Mouse (Mus musculus) lung, embryonic 14.5 days (tissue): ENCODE measurements around the gene Prss40. TPM values are rescaled to one million over a fixed set of nuclear protein-coding genes. Genes with fewer than 3 reads are reported as not detected.
"Not testable (repeated sequence)": the region's sequence is repeated elsewhere in the genome, so short reads cannot be mapped to it uniquely, and the experiment has no call there.

Experiments
- ATAC-seq: fragments of 200-750 bp; cut with Nextera tagmentation; 2 replicates; pipeline ENCODE4 v1.8.0; 2017; ENCODE audit warnings: mild to moderate bottlenecking, moderate TSS enrichment, moderate library complexity; ENCODE audit not compliant: insufficient read depth
- DNase-seq: peaks from one replicate; pipeline ENCODE4 v3.0.0-alpha.2; 2015
- H3K27ac ChIP-seq: fragments of 300-500 bp; sonication (generic); 2 replicates; pipeline ENCODE4 v1.5.1; 2014; ENCODE audit warnings: low read depth, mild to moderate bottlenecking, moderate library complexity
- H3K27me3 ChIP-seq: fragments of 300-500 bp; sonication (generic); 2 replicates; pipeline ENCODE4 v1.6.1; 2014; ENCODE audit warnings: low read length, control low read depth; ENCODE audit not compliant: insufficient read depth
- H3K36me3 ChIP-seq: fragments of 300-500 bp; sonication (generic); 2 replicates; pipeline ENCODE4 v1.6.1; 2014; ENCODE audit warnings: control low read depth; ENCODE audit not compliant: insufficient read depth
- H3K4me1 ChIP-seq: fragments of 300-500 bp; sonication (generic); 2 replicates; pipeline ENCODE4 v1.6.1; 2014; ENCODE audit warnings: antibody characterized with exemption, control low read depth; ENCODE audit not compliant: insufficient read depth
- H3K4me2 ChIP-seq: fragments of 300-500 bp; sonication (generic); 2 replicates; pipeline ENCODE4 v1.6.1; 2014; ENCODE audit warnings: mild to moderate bottlenecking
- H3K4me3 ChIP-seq: fragments of 300-500 bp; sonication (generic); 2 replicates; pipeline ENCODE4 v1.5.1; 2014; ENCODE audit warnings: low read depth, low read length
- H3K9ac ChIP-seq: fragments of 300-500 bp; sonication (generic); 2 replicates; pipeline ENCODE4 v1.6.1; 2014
- H3K9me3 ChIP-seq: fragments of 300-500 bp; sonication (generic); 2 replicates; pipeline ENCODE4 v1.6.1; 2016; ENCODE audit warnings: low read depth, low read length, control low read depth
- CTCF ChIP-seq: IDR thresholded peaks from 2 replicates; pipeline ENCODE4 v1.5.1; 2016; ENCODE audit warnings: antibody characterized with exemption, low read depth
- WGBS: fragments of 180-500 bp; shearing (Covaris S2); extraction: QIAGEN DNeasy Blood & Tissue Kit; methylation state at CpG from one replicate; pipeline ENCODE4 v1.1.7; 2014; 5-methylcytosine and 5-hydroxymethylcytosine counted together
- polyA plus RNA-seq: library from polyadenylated mRNA; unstranded; fragments of >200 nt; fragmentation: Nextera tagmentation; extraction: Ambion mirVana; gene quantifications from 2 replicates; pipeline ENCODE4 v1.2.1, GENCODE M21; 2014

The Prss40 gene
- polyA plus RNA-seq, 1 experiment from 2014 or later: not detected

- 74% methylated on average over 3 of the region's 3 CpGs for WGBS
- Histone ChIP-seq H3K9ac (no peak overlapping the region), H3K9me3 (no peaks in the 10 kb centered on the region), H3K4me1 (no peaks in the 10 kb centered on the region), H3K36me3 (no peaks in the 10 kb centered on the region), H3K27me3 (no peaks in the 10 kb centered on the region), H3K27ac (no peak overlapping the region), H3K4me2 (no peak overlapping the region), H3K4me3 (no peak overlapping the region)
- DNase-seq (no peak), ATAC-seq (no peak)
- TF ChIP-seq CTCF: no peak
These were observed 37.1 kb downstream of the Prss40 start for GRCm38 (mm10) chr1:34523647-34524046.

GRCm38 (mm10) chr1:34522850-34523244 lies 37.9 kb downstream of the Prss40 start:
- Histone ChIP-seq H3K27ac (no peak overlapping the region), H3K9ac (no peak overlapping the region), H3K36me3 (no peaks in the 10 kb centered on the region), H3K27me3 (no peaks in the 10 kb centered on the region), H3K4me2 (no peak overlapping the region), H3K4me1 (no peaks in the 10 kb centered on the region), H3K9me3 (no peaks in the 10 kb centered on the region), H3K4me3 (no peak overlapping the region)
- TF ChIP-seq CTCF: no peak
- ATAC-seq (no peak), DNase-seq (no peak)
- 51% methylated on average over 3 of the region's 3 CpGs for WGBS

- Histone ChIP-seq H3K36me3 (no peaks in the 10 kb centered on the region), H3K9me3 (no peaks in the 10 kb centered on the region), H3K4me2 (no peak overlapping the region), H3K27ac (no peak overlapping the region), H3K4me3 (no peak overlapping the region), H3K9ac (no peak overlapping the region), H3K27me3 (no peaks in the 10 kb centered on the region), H3K4me1 (no peaks in the 10 kb centered on the region)
- WGBS: 54% methylated on average over 6 of the region's 6 CpGs
- no peak for TF ChIP-seq CTCF
- ATAC-seq (no peak), DNase-seq (peak; percentile 8)
These were observed 38.4 kb downstream of the Prss40 start for GRCm38 (mm10) chr1:34522205-34522849.

GRCm38 (mm10) chr1:34518259-34518658 lies 42.5 kb downstream of the Prss40 start:
- no peaks in the 10 kb centered on the region for H3K27me3 ChIP-seq
- no peak overlapping the region for H3K27ac ChIP-seq
- no peaks in the 10 kb centered on the region for H3K36me3 ChIP-seq
- H3K4me3 ChIP-seq: no peak overlapping the region
- H3K9me3 ChIP-seq: no peaks in the 10 kb centered on the region
- DNase-seq: no peak
- H3K4me2 ChIP-seq: no peak overlapping the region
- no peak overlapping the region for H3K9ac ChIP-seq
- WGBS: 68% methylated on average over 1 of the region's 1 CpGs
- no peaks in the 10 kb centered on the region for H3K4me1 ChIP-seq
- TF ChIP-seq CTCF: no peak
- no peak for ATAC-seq

- H3K4me2 ChIP-seq, H3K9ac ChIP-seq, H3K4me3 ChIP-seq, H3K4me1 ChIP-seq, H3K27me3 ChIP-seq, H3K27ac ChIP-seq, DNase-seq, H3K9me3 ChIP-seq, H3K36me3 ChIP-seq, ATAC-seq: not testable (repeated sequence)
- WGBS: 18% methylated on average over 1 of the region's 1 CpGs
These were observed 42.9 kb downstream of the Prss40 start for GRCm38 (mm10) chr1:34517797-34518196.

GRCm38 (mm10) chr1:34517297-34517696 lies 43.4 kb downstream of the Prss40 start:
- H3K4me3 ChIP-seq, DNase-seq, H3K36me3 ChIP-seq, ATAC-seq, H3K4me2 ChIP-seq, H3K27me3 ChIP-seq, H3K9ac ChIP-seq, H3K4me1 ChIP-seq, H3K9me3 ChIP-seq, H3K27ac ChIP-seq: not testable (repeated sequence)
- WGBS: 17% methylated on average over 6 of the region's 6 CpGs

- H3K27me3 ChIP-seq: no peaks in the 10 kb centered on the region
- H3K9ac ChIP-seq: no peak overlapping the region
- no peaks in the 10 kb centered on the region for H3K36me3 ChIP-seq
- no peak overlapping the region for H3K4me2 ChIP-seq
- no peaks in the 10 kb centered on the region for H3K9me3 ChIP-seq
- DNase-seq (peak; percentile 21), ATAC-seq (no peak)
- 16% methylated on average over 5 of the region's 5 CpGs for WGBS
- no peak for TF ChIP-seq CTCF
- H3K4me3 ChIP-seq: no peak overlapping the region
- no peak overlapping the region for H3K27ac ChIP-seq
- H3K4me1 ChIP-seq: no peaks in the 10 kb centered on the region
These were observed 44.1 kb downstream of the Prss40 start for GRCm38 (mm10) chr1:34516595-34516994.

GRCm38 (mm10) chr1:34513068-34513467 lies 47.7 kb downstream of the Prss40 start:
- 73% methylated on average over 4 of the region's 4 CpGs for WGBS
- Histone ChIP-seq H3K4me3 (no peak overlapping the region), H3K27me3 (no peaks in the 10 kb centered on the region), H3K36me3 (no peaks in the 10 kb centered on the region), H3K4me2 (no peak overlapping the region), H3K9me3 (no peaks in the 10 kb centered on the region), H3K4me1 (no peaks in the 10 kb centered on the region), H3K9ac (no peak overlapping the region), H3K27ac (no peak overlapping the region)
- TF ChIP-seq CTCF: no peak
- ATAC-seq (no peak), DNase-seq (no peak)
